Comparison of ENCODE assay signal across 8 mouse cellular contexts in the genomic region with DNA sequence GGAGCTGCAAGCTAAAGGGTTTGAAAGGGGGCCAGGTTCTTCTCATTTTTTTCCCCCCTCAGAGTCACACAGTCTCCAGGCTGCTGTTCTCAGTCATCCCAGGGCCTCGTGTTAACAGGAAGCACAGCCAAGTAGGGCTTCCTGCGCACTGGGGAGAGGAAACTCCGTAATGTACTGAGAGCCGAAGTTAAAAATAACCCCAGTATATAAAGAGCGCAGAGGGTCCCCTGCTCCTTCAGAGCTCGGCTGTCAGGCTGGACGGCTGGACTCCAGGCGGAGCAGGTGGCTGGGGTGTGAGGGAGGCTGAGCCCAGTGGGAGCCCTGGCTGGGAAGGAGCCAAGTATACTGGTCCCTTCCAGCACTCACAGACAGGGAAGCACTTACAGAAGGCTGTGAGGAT. TPM values are rescaled to one million over a fixed set of nuclear protein-coding genes. Genes with fewer than 3 reads are reported as not detected.
DNase-seq lines count a peak whose midpoint lies in the region; ATAC-seq and TF ChIP-seq lines count a peak whose summit lies in the region.

No protein-coding gene starts in this region.

- peaks cover 22% of the 10 kb centered on the region for H3K4me1 ChIP-seq in heart, adult 2 months (ENCODE audit: control insufficient read depth, insufficient read depth, low read length)
- no peaks in the 10 kb centered on the region for H3K4me1 ChIP-seq in kidney, embryonic 16.5 days (ENCODE audit: insufficient read depth, low read length)
- H3K4me1 ChIP-seq in limb, embryonic 15.5 days = peaks cover 22% of the 10 kb centered on the region

- no peak overlapping the region; the same call in 1 of the 2 replicates for H3K4me3 ChIP-seq in heart, adult 2 months
- H3K4me3 ChIP-seq in kidney, embryonic 16.5 days (ENCODE audit: low read length) = no peak overlapping the region
- peak overlapping the region; percentile 9; the same call in 1 of the 2 replicates for H3K4me3 ChIP-seq in limb, embryonic 15.5 days

- ATAC-seq in common myeloid progenitor, adult 5-6 weeks (replicated peaks; ENCODE audit: low read depth, poor library complexity, severe bottlenecking) = peak; percentile 87
- ATAC-seq in kidney, embryonic 16.5 days (ENCODE audit: low FRiP score, low TSS enrichment) = peak; percentile 95
- ATAC-seq in limb, embryonic 15.5 days (ENCODE audit: insufficient number of reproducible peaks, low FRiP score, low TSS enrichment, low read depth) = peak; percentile 93
- ATAC-seq in monocyte, adult 5-6 weeks (replicated peaks; ENCODE audit: insufficient number of reproducible peaks, low FRiP score, low TSS enrichment, poor library complexity, severe bottlenecking) = peak; percentile 85

- H3K36me3 ChIP-seq in heart, adult 2 months (ENCODE audit: control insufficient read depth, insufficient read depth, low read length) = peaks cover 7% of the 10 kb centered on the region
- H3K36me3 ChIP-seq in kidney, embryonic 16.5 days (ENCODE audit: insufficient read depth, low read length) = no peaks in the 10 kb centered on the region
- H3K36me3 ChIP-seq in limb, embryonic 15.5 days = no peaks in the 10 kb centered on the region

- no peaks in the 10 kb centered on the region for H3K27me3 ChIP-seq in heart, adult 2 months (ENCODE audit: control insufficient read depth, insufficient read depth, low read length)
- H3K27me3 ChIP-seq in kidney, embryonic 16.5 days (ENCODE audit: insufficient read depth, low read length) = no peaks in the 10 kb centered on the region
- no peaks in the 10 kb centered on the region for H3K27me3 ChIP-seq in limb, embryonic 15.5 days

- H3K9me3 ChIP-seq in kidney, embryonic 16.5 days (ENCODE audit: low read length) = no peaks in the 10 kb centered on the region
- no peaks in the 10 kb centered on the region for H3K9me3 ChIP-seq in limb, embryonic 15.5 days

- peak; percentile 60 for DNase-seq in ovary, adult 18-20 months (ENCODE audit: low spot score)
- no peak for DNase-seq in ovary, postnatal 10 days (ENCODE audit: low spot score)
- DNase-seq in heart, adult 2 months = peak; percentile 93 to 95
- peak; percentile 75 for DNase-seq in thymus, postnatal 0 days (ENCODE audit: low spot score)

- H3K79me2 ChIP-seq in heart, adult 2 months (replicated peaks; ENCODE audit: control insufficient read depth, insufficient read depth, low read length) = no peaks in the 10 kb centered on the region

- H3K27ac ChIP-seq in heart, adult 2 months = peak overlapping the region; percentile 94
- peak overlapping the region; percentile 75 for H3K27ac ChIP-seq in kidney, embryonic 16.5 days (ENCODE audit: low read length)
- H3K27ac ChIP-seq in limb, embryonic 15.5 days = peak overlapping the region; percentile 89

- TF ChIP-seq CTCF in heart, adult 2 months (IDR thresholded peaks at IDR 0.05) = peak; percentile 20; the same call in 1 of the 2 replicates

- 0% methylated on average over 8 of the region's 8 CpGs for WGBS in heart, adult 2 months
- WGBS in kidney, embryonic 16.5 days = 33% methylated on average over 8 of the region's 8 CpGs
- WGBS in limb, embryonic 15.5 days = 19% methylated on average over 8 of the region's 8 CpGs

- TF ChIP-seq POLR2A in heart, adult 2 months (IDR thresholded peaks at IDR 0.05; ENCODE audit: insufficient read depth, low read depth, low read length) = peak; percentile 100

- no peak overlapping the region for H3K4me2 ChIP-seq in kidney, embryonic 16.5 days (replicated peaks; ENCODE audit: low read depth, low read length)
- peak overlapping the region; percentile 22 for H3K4me2 ChIP-seq in limb, embryonic 15.5 days

- intact Hi-C loops in heart, adult 2 months (cut with DNase I) = loop anchor here (1.0 kb wide), 2 partner anchors 24 to 27 kb away; partner anchors contain the start of gene Klf2

- TF ChIP-seq EP300 in heart, adult 2 months (IDR thresholded peaks at IDR 0.05; ENCODE audit: insufficient read depth, low read depth, low read length) = peak; percentile 100

- H3K9ac ChIP-seq in heart, adult 2 months (ENCODE audit: low read depth, low read length) = peak overlapping the region; percentile 65
- no peak overlapping the region for H3K9ac ChIP-seq in kidney, embryonic 16.5 days (replicated peaks; ENCODE audit: low read length)
- no peak overlapping the region for H3K9ac ChIP-seq in limb, embryonic 15.5 days

RNA-seq across cellular contexts. Expression of gene Gm10282, which starts 9.4 kb away (rescaled TPM):
- 51.2 and 57.6 TPM in 2 replicates for total RNA-seq in common myeloid progenitor, adult 5-6 weeks (2017)
- 1 to 10 TPM; 6.7 to 8.5 TPM for total RNA-seq in heart, adult 2 months (2021)
- polyA plus RNA-seq in heart, adult 2 months (2012; rRNA removed) = 1.1 and 2.9 TPM in 2 replicates
- 30.6 and 40.7 TPM in 2 replicates for polyA plus RNA-seq in kidney, embryonic 16.5 days (2015; fragmentation: Nextera tagmentation; extraction: Ambion mirVana)
- polyA plus RNA-seq in limb, embryonic 15.5 days (2015; fragmentation: Nextera tagmentation; extraction: Ambion mirVana) = 19.9 and 20.1 TPM in 2 replicates
- 1.5 to 3.3 TPM (median 3.1 TPM) in 3 replicates for total RNA-seq in monocyte, adult 5-6 weeks (2017)
- 32.8 and 33.9 TPM in 2 replicates for polyA plus RNA-seq in thymus, postnatal 0 days (2015; fragmentation: Nextera tagmentation; extraction: Ambion mirVana)

RNA-seq across cellular contexts. Expression of gene Klf2, which starts 23.2 kb away (rescaled TPM):
- total RNA-seq in common myeloid progenitor, adult 5-6 weeks (2017) = 7.2 and 7.6 TPM in 2 replicates
- total RNA-seq in heart, adult 2 months (2021) = 10 to 100 TPM; 76.0 to 92.7 TPM
- 21.1 and 42.6 TPM in 2 replicates for polyA plus RNA-seq in heart, adult 2 months (2012; rRNA removed)
- 10.1 and 10.4 TPM in 2 replicates for polyA plus RNA-seq in kidney, embryonic 16.5 days (2015; fragmentation: Nextera tagmentation; extraction: Ambion mirVana)
- 14.8 and 16.3 TPM in 2 replicates for polyA plus RNA-seq in limb, embryonic 15.5 days (2015; fragmentation: Nextera tagmentation; extraction: Ambion mirVana)
- total RNA-seq in monocyte, adult 5-6 weeks (2017) = 183 to 225 TPM (median 194 TPM) in 3 replicates
- polyA plus RNA-seq in thymus, postnatal 0 days (2015; fragmentation: Nextera tagmentation; extraction: Ambion mirVana) = 16.8 and 21.4 TPM in 2 replicates

RNA-seq across cellular contexts. Expression of gene Ap1m1, which starts 55.9 kb away (rescaled TPM):
- total RNA-seq in common myeloid progenitor, adult 5-6 weeks (2017) = 86.6 and 88.2 TPM in 2 replicates
- total RNA-seq in heart, adult 2 months (2021) = 10 to 100 TPM; 44.6 to 48.8 TPM
- polyA plus RNA-seq in heart, adult 2 months (2012; rRNA removed) = 74.3 and 77.0 TPM in 2 replicates
- 142 and 143 TPM in 2 replicates for polyA plus RNA-seq in kidney, embryonic 16.5 days (2015; fragmentation: Nextera tagmentation; extraction: Ambion mirVana)
- polyA plus RNA-seq in limb, embryonic 15.5 days (2015; fragmentation: Nextera tagmentation; extraction: Ambion mirVana) = 99.5 and 106 TPM in 2 replicates
- 59.3 to 86.9 TPM (median 76.3 TPM) in 3 replicates for total RNA-seq in monocyte, adult 5-6 weeks (2017)
- polyA plus RNA-seq in thymus, postnatal 0 days (2015; fragmentation: Nextera tagmentation; extraction: Ambion mirVana) = 133 and 135 TPM in 2 replicates
